ENCODE assay signal across 8 mouse cellular contexts in the genomic region with DNA sequence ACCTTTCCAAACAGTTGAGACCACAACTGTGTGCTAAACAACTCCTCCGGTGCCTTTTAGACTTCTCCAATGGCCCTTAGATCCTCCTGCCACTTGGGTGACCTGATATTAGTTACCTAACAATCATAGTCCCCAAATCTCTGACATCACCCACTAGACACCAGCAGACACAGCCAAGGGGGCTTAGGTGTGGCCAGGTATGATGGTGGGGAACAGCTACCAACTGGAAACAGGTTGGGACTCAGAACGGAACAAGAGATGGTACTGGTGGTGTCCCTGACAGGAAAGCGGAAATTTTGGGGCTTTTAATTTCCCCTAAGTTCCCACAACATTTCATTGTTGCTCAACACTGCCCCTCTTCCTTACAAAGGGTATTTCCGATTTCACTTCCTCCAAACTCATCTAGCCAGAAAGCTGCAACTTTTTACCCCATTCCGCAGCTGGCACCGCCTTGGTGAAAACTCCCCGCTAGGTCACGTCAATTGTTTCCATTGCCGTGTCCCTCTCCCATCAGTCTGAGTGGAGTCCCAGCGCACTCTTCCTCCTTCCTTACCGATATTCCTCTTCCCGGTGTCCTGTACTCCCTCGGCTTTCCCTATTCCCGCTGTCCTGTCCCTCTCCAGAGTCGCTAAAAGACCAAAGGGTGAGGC. TPM values are rescaled to one million over a fixed set of nuclear protein-coding genes. Genes with fewer than 3 reads are reported as not detected.
DNase-seq lines count a peak whose midpoint lies in the region; ATAC-seq and TF ChIP-seq lines count a peak whose summit lies in the region.

No protein-coding gene starts in this region.

- no peak for TF ChIP-seq CTCF in kidney, postnatal 0 days (IDR thresholded peaks at IDR 0.05; ENCODE audit: low read depth)
- no peak for TF ChIP-seq CTCF in cortical plate, adult 2 months (IDR thresholded peaks at IDR 0.05; ENCODE audit: extremely low read depth, insufficient read depth, low read length)

- intact Hi-C loops in left cerebral cortex, postnatal 25 days (cut with DNase I): no loop called here

- H3K27me3 ChIP-seq in kidney, postnatal 0 days (ENCODE audit: insufficient read depth, low read length): no peaks in the 10 kb centered on the region
- no peaks in the 10 kb centered on the region for H3K27me3 ChIP-seq in hindbrain, embryonic 15.5 days
- no peaks in the 10 kb centered on the region for H3K27me3 ChIP-seq in stomach, embryonic 14.5 days (ENCODE audit: control insufficient read depth, insufficient read depth, low read length)

- H3K9ac ChIP-seq in kidney, postnatal 0 days (ENCODE audit: low read depth, low read length): peak overlapping the region; percentile 59
- peak overlapping the region; percentile 50 for H3K9ac ChIP-seq in hindbrain, embryonic 15.5 days
- H3K9ac ChIP-seq in stomach, embryonic 14.5 days (replicated peaks; ENCODE audit: low read depth, low read length): peak overlapping the region; percentile 34; the same call in 1 of the 2 replicates

- DNase-seq in kidney, postnatal 0 days (ENCODE audit: low spot score): peak; percentile 61
- DNase-seq in kidney, adult 11 months: no peak
- no peak for DNase-seq in left cerebral cortex, postnatal 25 days (ENCODE audit: low spot score in 2 of 2)
- no peak for DNase-seq in retina, embryonic 14.5 days (ENCODE audit: low spot score)

- peaks cover 40% of the 10 kb centered on the region for H3K79me2 ChIP-seq in macrophage (ENCODE audit: inconsistent target)

- no peak for ATAC-seq in kidney, postnatal 0 days (replicated peaks; ENCODE audit: low FRiP score, low read depth)
- peak; percentile 24 for ATAC-seq in hindbrain, embryonic 15.5 days (ENCODE audit: low FRiP score, low read depth)
- ATAC-seq in stomach, embryonic 14.5 days (ENCODE audit: insufficient number of reproducible peaks, insufficient read depth, low FRiP score, low read depth): 0 out of 2 replicates have a peak, but pooled peaks have one; percentile 0

- H3K36me3 ChIP-seq in kidney, postnatal 0 days (ENCODE audit: insufficient read depth, low read length): 0 out of 2 replicates have a peak, but pooled peaks cover under 1% of the 10 kb centered on the region
- H3K36me3 ChIP-seq in hindbrain, embryonic 15.5 days: no peaks in the 10 kb centered on the region
- peaks cover 3% of the 10 kb centered on the region; the same call in 1 of the 2 replicates for H3K36me3 ChIP-seq in macrophage (ENCODE audit: inconsistent target)
- H3K36me3 ChIP-seq in stomach, embryonic 14.5 days (ENCODE audit: control insufficient read depth, insufficient read depth, low read length): no peaks in the 10 kb centered on the region

- H3K4me3 ChIP-seq in kidney, postnatal 0 days (replicated peaks; ENCODE audit: low read depth, low read length): peak overlapping the region; percentile 30
- H3K4me3 ChIP-seq in cortical plate, adult 2 months (ENCODE audit: insufficient read depth, low read length): peak overlapping the region; percentile 83
- peak overlapping the region; percentile 75 for H3K4me3 ChIP-seq in hindbrain, embryonic 15.5 days
- peak overlapping the region; percentile 38 for H3K4me3 ChIP-seq in macrophage (ENCODE audit: inconsistent target)
- peak overlapping the region; percentile 82 for H3K4me3 ChIP-seq in stomach, embryonic 14.5 days (ENCODE audit: low read depth, low read length)

- TF ChIP-seq POLR2A in cortical plate, adult 2 months (IDR thresholded peaks at IDR 0.05; ENCODE audit: extremely low read depth, insufficient read depth, low read length): no peak

- H3K27ac ChIP-seq in kidney, postnatal 0 days: peak overlapping the region; percentile 81
- H3K27ac ChIP-seq in cortical plate, adult 2 months (ENCODE audit: insufficient read depth, low read length): no peak overlapping the region
- peak overlapping the region; percentile 82 for H3K27ac ChIP-seq in hindbrain, embryonic 15.5 days (replicated peaks)
- H3K27ac ChIP-seq in macrophage: peak overlapping the region; percentile 98
- H3K27ac ChIP-seq in stomach, embryonic 14.5 days (ENCODE audit: low read length): peak overlapping the region; percentile 81

- H3K4me2 ChIP-seq in kidney, postnatal 0 days (ENCODE audit: low read length): peak overlapping the region; percentile 94
- peak overlapping the region; percentile 93 for H3K4me2 ChIP-seq in hindbrain, embryonic 15.5 days
- peak overlapping the region; percentile 88 for H3K4me2 ChIP-seq in stomach, embryonic 14.5 days (replicated peaks; ENCODE audit: low read depth, low read length)

- H3K4me1 ChIP-seq in kidney, postnatal 0 days (replicated peaks; ENCODE audit: insufficient read depth, low read length): peaks cover 33% of the 10 kb centered on the region
- peaks cover 9% of the 10 kb centered on the region; the same call in 1 of the 2 replicates for H3K4me1 ChIP-seq in cortical plate, adult 2 months (ENCODE audit: control insufficient read depth, insufficient read depth, low read length)
- peaks cover 41% of the 10 kb centered on the region for H3K4me1 ChIP-seq in hindbrain, embryonic 15.5 days (replicated peaks)
- H3K4me1 ChIP-seq in stomach, embryonic 14.5 days (ENCODE audit: control insufficient read depth, insufficient read depth, low read length): peaks cover 32% of the 10 kb centered on the region

- H3K9me3 ChIP-seq in kidney, postnatal 0 days (replicated peaks; ENCODE audit: low read length): no peaks in the 10 kb centered on the region
- H3K9me3 ChIP-seq in hindbrain, embryonic 15.5 days: no peaks in the 10 kb centered on the region
- H3K9me3 ChIP-seq in stomach, embryonic 14.5 days (ENCODE audit: control insufficient read depth, low read depth, low read length): no peaks in the 10 kb centered on the region

- WGBS in kidney, postnatal 0 days: 5% methylated on average over 15 of the region's 15 CpGs
- WGBS in hindbrain, embryonic 15.5 days: 9% methylated on average over 15 of the region's 15 CpGs
- WGBS in macrophage (ENCODE audit: missing documents): 3% methylated on average over 15 of the region's 15 CpGs
- 5% methylated on average over 15 of the region's 15 CpGs for WGBS in stomach, embryonic 14.5 days

RNA-seq across cellular contexts. Expression of a gene that starts 0.7 kb away (rescaled TPM):
- polyA plus RNA-seq in kidney, postnatal 0 days (2015; fragmentation: Nextera tagmentation; extraction: Ambion mirVana): 64.2 and 73.4 TPM in 2 replicates
- 48.2 and 49.2 TPM in 2 replicates for polyA plus RNA-seq in cortical plate, adult 2 months (2012; rRNA removed)
- 92.5 and 103 TPM in 2 replicates for polyA plus RNA-seq in hindbrain, embryonic 15.5 days (2015; fragmentation: Nextera tagmentation; extraction: Ambion mirVana)
- 1,000 to 10,000 TPM in 4 of 26 experiments, 100 to 1,000 TPM in 20, 10 to 100 TPM in 2; 36.6 to 1,396 (median 780) TPM for total RNA-seq in macrophage (2018; cell fraction: chromatin; rRNA removed)
- 100 to 1,000 TPM in 20 of 26 experiments, 10 to 100 TPM in 6; 47.9 to 723 (median 253) TPM for total RNA-seq in macrophage (2018; cell fraction: cytosol; rRNA removed)
- 1,000 to 10,000 TPM in 5 of 26 experiments, 100 to 1,000 TPM in 20, 10 to 100 TPM in 1; 56.7 to 1,172 (median 683) TPM for total RNA-seq in macrophage (2018; cell fraction: nucleus; rRNA removed)
- polyA plus RNA-seq in macrophage (2018): 42.9 to 146 TPM (median 81.6 TPM) in 3 replicates
- 44.9 and 46.2 TPM in 2 replicates for polyA plus RNA-seq in stomach, embryonic 14.5 days (2014; fragmentation: Nextera tagmentation; extraction: Ambion mirVana)
- 10 to 100 TPM; 35.9 to 40.3 TPM for total RNA-seq in left cerebral cortex, postnatal 25 days (2021)

RNA-seq across cellular contexts. Expression of a gene that starts 30.4 kb away (rescaled TPM):
- polyA plus RNA-seq in kidney, postnatal 0 days (2015; fragmentation: Nextera tagmentation; extraction: Ambion mirVana): 1.0 TPM in 2 replicates
- 2.1 and 2.4 TPM in 2 replicates for polyA plus RNA-seq in cortical plate, adult 2 months (2012; rRNA removed)
- polyA plus RNA-seq in hindbrain, embryonic 15.5 days (2015; fragmentation: Nextera tagmentation; extraction: Ambion mirVana): 0.36 and 0.38 TPM in 2 replicates
- 10 to 100 TPM in 23 of 26 experiments, 1 to 10 TPM in 3; 7.2 to 46.1 (median 15.0) TPM for total RNA-seq in macrophage (2018; cell fraction: chromatin; rRNA removed)
- total RNA-seq in macrophage (2018; cell fraction: cytosol; rRNA removed): 1 to 10 TPM; 2.1 to 4.4 (median 3.3) TPM
- 10 to 100 TPM in 8 of 26 experiments, 1 to 10 TPM in 18; 5.7 to 31.4 (median 9.1) TPM for total RNA-seq in macrophage (2018; cell fraction: nucleus; rRNA removed)
- polyA plus RNA-seq in macrophage (2018): 1.3 to 3.5 TPM (median 2.8 TPM) in 3 replicates
- polyA plus RNA-seq in stomach, embryonic 14.5 days (2014; fragmentation: Nextera tagmentation; extraction: Ambion mirVana): 2.2 and 2.3 TPM in 2 replicates
- 1 to 10 TPM; 2.7 to 2.9 TPM for total RNA-seq in left cerebral cortex, postnatal 25 days (2021)

RNA-seq across cellular contexts. Expression of a gene that starts 34.4 kb away (rescaled TPM):
- 7.0 and 7.8 TPM in 2 replicates for polyA plus RNA-seq in kidney, postnatal 0 days (2015; fragmentation: Nextera tagmentation; extraction: Ambion mirVana)
- 28.9 and 31.0 TPM in 2 replicates for polyA plus RNA-seq in cortical plate, adult 2 months (2012; rRNA removed)
- polyA plus RNA-seq in hindbrain, embryonic 15.5 days (2015; fragmentation: Nextera tagmentation; extraction: Ambion mirVana): 13.3 and 16.1 TPM in 2 replicates
- total RNA-seq in macrophage (2018; cell fraction: chromatin; rRNA removed): 100 to 1,000 TPM in 4 of 26 experiments, 10 to 100 TPM in 22; 17.5 to 129 (median 52.1) TPM
- 10 to 100 TPM in 23 of 26 experiments, 1 to 10 TPM in 3; 8.3 to 21.6 (median 12.5) TPM for total RNA-seq in macrophage (2018; cell fraction: cytosol; rRNA removed)
- total RNA-seq in macrophage (2018; cell fraction: nucleus; rRNA removed): 10 to 100 TPM; 14.1 to 89.1 (median 25.2) TPM
- polyA plus RNA-seq in macrophage (2018): 8.9 to 17.0 TPM (median 9.9 TPM) in 3 replicates
- polyA plus RNA-seq in stomach, embryonic 14.5 days (2014; fragmentation: Nextera tagmentation; extraction: Ambion mirVana): 9.2 and 10.4 TPM in 2 replicates
- 10 to 100 TPM; 33.1 to 35.6 TPM for total RNA-seq in left cerebral cortex, postnatal 25 days (2021)

RNA-seq across cellular contexts. Expression of a gene that starts 40.2 kb away (rescaled TPM):
- polyA plus RNA-seq in kidney, postnatal 0 days (2015; fragmentation: Nextera tagmentation; extraction: Ambion mirVana): 19.9 and 20.4 TPM in 2 replicates
- polyA plus RNA-seq in cortical plate, adult 2 months (2012; rRNA removed): 154 and 160 TPM in 2 replicates
- polyA plus RNA-seq in hindbrain, embryonic 15.5 days (2015; fragmentation: Nextera tagmentation; extraction: Ambion mirVana): 134 and 162 TPM in 2 replicates
- 10 to 100 TPM; 11.5 to 64.1 (median 27.1) TPM for total RNA-seq in macrophage (2018; cell fraction: chromatin; rRNA removed)
- total RNA-seq in macrophage (2018; cell fraction: cytosol; rRNA removed): 10 to 100 TPM; 12.1 to 21.9 (median 17.3) TPM
- 10 to 100 TPM in 25 of 26 experiments, 1 to 10 TPM in 1; 9.2 to 51.7 (median 18.5) TPM for total RNA-seq in macrophage (2018; cell fraction: nucleus; rRNA removed)
- polyA plus RNA-seq in macrophage (2018): 11.2 to 16.0 TPM (median 14.6 TPM) in 3 replicates
- polyA plus RNA-seq in stomach, embryonic 14.5 days (2014; fragmentation: Nextera tagmentation; extraction: Ambion mirVana): 22.1 and 23.5 TPM in 2 replicates
- 100 to 1,000 TPM; 153 to 165 TPM for total RNA-seq in left cerebral cortex, postnatal 25 days (2021)

RNA-seq across cellular contexts. Expression of a gene that starts 49.7 kb away (rescaled TPM):
- polyA plus RNA-seq in kidney, postnatal 0 days (2015; fragmentation: Nextera tagmentation; extraction: Ambion mirVana): 1.6 and 2.1 TPM in 2 replicates
- polyA plus RNA-seq in cortical plate, adult 2 months (2012; rRNA removed): 0.21 TPM in 1 of 2 replicates, not detected in the other
- 0.56 TPM in 1 of 2 replicates, not detected in the other for polyA plus RNA-seq in hindbrain, embryonic 15.5 days (2015; fragmentation: Nextera tagmentation; extraction: Ambion mirVana)
- total RNA-seq in macrophage (2018; cell fraction: chromatin; rRNA removed): 1 to 10 TPM in 8 of 26 experiments, under 1 TPM in 1, not detected in 17; 0.97 to 2.7 (median 1.6) TPM
- total RNA-seq in macrophage (2018; cell fraction: cytosol; rRNA removed): not detected
- total RNA-seq in macrophage (2018; cell fraction: nucleus; rRNA removed): 1 to 10 TPM in 7 of 26 experiments, under 1 TPM in 1, not detected in 18; 0.82 to 2.5 (median 1.7) TPM
- not detected in 3 replicates for polyA plus RNA-seq in macrophage (2018)
- polyA plus RNA-seq in stomach, embryonic 14.5 days (2014; fragmentation: Nextera tagmentation; extraction: Ambion mirVana): 0.90 TPM in 1 of 2 replicates, not detected in the other
- total RNA-seq in left cerebral cortex, postnatal 25 days (2021): not detected

Comparison
In these comparisons a context has a peak if more than half of its experiments do, and no peak if none do; other contexts are left out.
1. H3K4me3 ChIP-seq: peak in every context shown above with its lines; median percentile 83 in cortical plate, adult 2 months; 82 in stomach, embryonic 14.5 days; 75 in hindbrain, embryonic 15.5 days; 38 in macrophage; 30 in kidney, postnatal 0 days.